Mouse (Mus musculus): Measurements from ENCODE around the gene Xpr1. TPM values are rescaled to one million over a fixed set of nuclear protein-coding genes. Genes with fewer than 3 reads are reported as not detected.

The Xpr1 gene
- total RNA-seq, 2 experiments from 2014 or later = 75.9 to 90.9 TPM

- intact Hi-C loops (cut with DNase I) = loop anchor here (5.0 to 10.0 kb wide), 2 partner anchors 45 to 443 kb away; no protein-coding TSS in a partner anchor
- DNase-seq (ENCODE audit: low spot score in 2 of 2) = peak; percentile 59 to 72
These were observed 179.8 kb downstream of the Xpr1 start for GRCm38 (mm10) chr1:155237390-155237789.

- DNase-seq (ENCODE audit: low spot score in 2 of 2) = no peak
- intact Hi-C loops (cut with DNase I) = loop anchor here (5.0 to 10.0 kb wide), 2 partner anchors 46 to 442 kb away; no protein-coding TSS in a partner anchor
These were observed 180.8 kb downstream of the Xpr1 start for GRCm38 (mm10) chr1:155236306-155237024.

- intact Hi-C loops (cut with DNase I) = loop anchor here (5.0 to 10.0 kb wide), 2 partner anchors 47 to 441 kb away; no protein-coding TSS in a partner anchor
- DNase-seq (ENCODE audit: low spot score in 2 of 2) = no peak
These were observed 181.6 kb downstream of the Xpr1 start for GRCm38 (mm10) chr1:155235641-155236040.

GRCm38 (mm10) chr1:155233931-155234607 is 183.1 kb downstream of the Xpr1 start:
- intact Hi-C loops (cut with DNase I) = loop anchor here (10.0 kb wide), 1 partner anchor 439 kb away; no protein-coding TSS in a partner anchor
- DNase-seq (ENCODE audit: low spot score in 2 of 2) = peak; percentile 64 to 68

- peak in 1 of 2 experiments; percentile 7 for DNase-seq (ENCODE audit: low spot score in 2 of 2)
- intact Hi-C loops (cut with DNase I) = loop anchor here (10.0 kb wide), 1 partner anchor 439 kb away; no protein-coding TSS in a partner anchor
These were observed 183.8 kb downstream of the Xpr1 start for GRCm38 (mm10) chr1:155233378-155233777.

GRCm38 (mm10) chr1:155232786-155233185 is 184.4 kb downstream of the Xpr1 start:
- intact Hi-C loops (cut with DNase I) = loop anchor here (10.0 kb wide), 1 partner anchor 438 kb away; no protein-coding TSS in a partner anchor
- no peak for DNase-seq (ENCODE audit: low spot score in 2 of 2)

- intact Hi-C loops (cut with DNase I) = loop anchor here (10.0 kb wide), 1 partner anchor 438 kb away; no protein-coding TSS in a partner anchor
- no peak for DNase-seq (ENCODE audit: low spot score in 2 of 2)
These were observed 184.8 kb downstream of the Xpr1 start for GRCm38 (mm10) chr1:155232385-155232784.

- peak; percentile 62 to 73 for DNase-seq (ENCODE audit: low spot score in 2 of 2)
- intact Hi-C loops (cut with DNase I) = loop anchor here (10.0 kb wide), 1 partner anchor 435 kb away; no protein-coding TSS in a partner anchor
These were observed 187.5 kb downstream of the Xpr1 start for GRCm38 (mm10) chr1:155229464-155230411.

Small RNA genes within 50 kb of the gene (microRNA-seq; reads per million reads assigned to microRNA genes)
- gene Gm22569 = not detected

Other genes with a start within 250 kb of the Xpr1 start
- 10 to 100 TPM; 12.3 to 12.7 TPM for gene BC034090, start 173.0 kb downstream of the Xpr1 start, total RNA-seq (2021)
- gene Acbd6, start 140.7 kb upstream of the Xpr1 start, total RNA-seq (2021) = 100 to 1,000 TPM; 104 to 106 TPM

Measured in left cerebral cortex, postnatal 36 days (tissue).